10 mouse cellular contexts compared by ENCODE assay signal in genomic region chr6:82844432-82844831, GRCm38 (mm10).
DNase-seq lines count a peak whose midpoint lies in the region; ATAC-seq and TF ChIP-seq lines count a peak whose summit lies in the region.
"Had no signal": no experiment of that assay in that cellular context is flagged by ENCODE, and none has a peak within 500 bp of the region (broad histone marks: within the 10 kb centered on the region; RNA-seq: fewer than 3 reads in every experiment).

No protein-coding gene starts in this region.

- TF ChIP-seq POLR2A in ES-Bruce4 (IDR thresholded peaks at IDR 0.05; ENCODE audit: insufficient read depth, low read length): no peak
- no peak for TF ChIP-seq POLR2A in brain, embryonic 14.5 days (IDR thresholded peaks at IDR 0.05; ENCODE audit: borderline replicate concordance, extremely low read depth, insufficient read depth, insufficient read length, poor library complexity, severe bottlenecking)

- no peak overlapping the region for H3K9ac ChIP-seq in intestine, postnatal 0 days (ENCODE audit: low read depth, low read length)
- H3K9ac ChIP-seq in intestine, embryonic 15.5 days: no peak overlapping the region
- H3K9ac ChIP-seq in ES-Bruce4 (ENCODE audit: low read depth, poor library complexity, severe bottlenecking): no peak overlapping the region
- H3K9ac ChIP-seq in midbrain, postnatal 0 days (replicated peaks; ENCODE audit: low read length, poor library complexity, severe bottlenecking): no peak overlapping the region
- H3K9ac ChIP-seq: lung, embryonic 15.5 days had no signal

- no peak overlapping the region for H3K27ac ChIP-seq in intestine, postnatal 0 days (ENCODE audit: low read depth, low read length)
- H3K27ac ChIP-seq in intestine, embryonic 15.5 days: no peak overlapping the region
- H3K27ac ChIP-seq in ES-Bruce4 (ENCODE audit: insufficient read depth, low read length): no peak overlapping the region
- no peak overlapping the region for H3K27ac ChIP-seq in midbrain, postnatal 0 days (ENCODE audit: low read depth, low read length)
- H3K27ac ChIP-seq: lung, embryonic 15.5 days had no signal

- no peaks in the 10 kb centered on the region for H3K9me3 ChIP-seq in intestine, postnatal 0 days (ENCODE audit: control insufficient read depth)
- H3K9me3 ChIP-seq in intestine, embryonic 15.5 days: no peaks in the 10 kb centered on the region
- H3K9me3 ChIP-seq in ES-Bruce4 (replicated peaks; ENCODE audit: control insufficient read depth, insufficient read depth, low read length, poor library complexity, severe bottlenecking): no peaks in the 10 kb centered on the region
- H3K9me3 ChIP-seq in midbrain, postnatal 0 days (ENCODE audit: low read length): no peaks in the 10 kb centered on the region
- H3K9me3 ChIP-seq: lung, embryonic 15.5 days had no signal

- 47% methylated on average over 3 of the region's 3 CpGs for WGBS in intestine, postnatal 0 days
- WGBS in intestine, embryonic 15.5 days: 48% methylated on average over 3 of the region's 3 CpGs
- 52% methylated on average over 3 of the region's 3 CpGs for WGBS in midbrain, postnatal 0 days

- H3K4me1 ChIP-seq in intestine, postnatal 0 days (replicated peaks; ENCODE audit: control insufficient read depth, insufficient read depth, low read length): no peaks in the 10 kb centered on the region
- no peaks in the 10 kb centered on the region for H3K4me1 ChIP-seq in intestine, embryonic 15.5 days (replicated peaks)
- no peaks in the 10 kb centered on the region for H3K4me1 ChIP-seq in ES-Bruce4 (ENCODE audit: control insufficient read depth, insufficient read depth, low read length)
- no peaks in the 10 kb centered on the region for H3K4me1 ChIP-seq in midbrain, postnatal 0 days (ENCODE audit: insufficient read depth, low read length)
- H3K4me1 ChIP-seq: lung, embryonic 15.5 days had no signal

- no peak for ATAC-seq in intestine, postnatal 0 days
- no peak; the same call in 1 of the 2 replicates for ATAC-seq in intestine, embryonic 15.5 days
- ATAC-seq in midbrain, postnatal 0 days (ENCODE audit: low FRiP score): no peak
- ATAC-seq: inflammation-experienced regulatory T-cells, adult 6 months had no signal

- no peaks in the 10 kb centered on the region for H3K36me3 ChIP-seq in intestine, postnatal 0 days (ENCODE audit: control insufficient read depth, insufficient read depth)
- no peaks in the 10 kb centered on the region for H3K36me3 ChIP-seq in intestine, embryonic 15.5 days
- H3K36me3 ChIP-seq in ES-Bruce4 (ENCODE audit: control insufficient read depth, insufficient read depth, low read length, poor library complexity, severe bottlenecking): no peaks in the 10 kb centered on the region
- no peaks in the 10 kb centered on the region for H3K36me3 ChIP-seq in midbrain, postnatal 0 days (ENCODE audit: insufficient read depth, low read length)
- H3K36me3 ChIP-seq: lung, embryonic 15.5 days had no signal

- DNase-seq in brain, embryonic 14.5 days (ENCODE audit: low read depth): peak; percentile 25
- DNase-seq in midbrain, postnatal 0 days (ENCODE audit: low spot score): peak; percentile 39
- DNase-seq in spleen, postnatal 4 days (ENCODE audit: low spot score in 2 of 2): no peak
- DNase-seq in left cerebral cortex, postnatal 14 days (ENCODE audit: low spot score in 2 of 2): no peak
- no peak for DNase-seq in urinary bladder, adult 18-20 months (ENCODE audit: low spot score in 2 of 2)

- intact Hi-C loops in left cerebral cortex, postnatal 14 days (cut with DNase I): no loop called here

- no peaks in the 10 kb centered on the region for H3K27me3 ChIP-seq in intestine, postnatal 0 days (replicated peaks; ENCODE audit: control insufficient read depth, insufficient read depth, low read length)
- no peaks in the 10 kb centered on the region for H3K27me3 ChIP-seq in intestine, embryonic 15.5 days (replicated peaks)
- H3K27me3 ChIP-seq in ES-Bruce4 (ENCODE audit: control insufficient read depth, insufficient read depth, low read length, poor library complexity, severe bottlenecking): no peaks in the 10 kb centered on the region
- H3K27me3 ChIP-seq in midbrain, postnatal 0 days (ENCODE audit: insufficient read depth, low read length): no peaks in the 10 kb centered on the region
- H3K27me3 ChIP-seq: lung, embryonic 15.5 days had no signal

- no peak overlapping the region for H3K4me2 ChIP-seq in intestine, postnatal 0 days (replicated peaks; ENCODE audit: low read depth)
- no peak overlapping the region for H3K4me2 ChIP-seq in intestine, embryonic 15.5 days (replicated peaks)
- H3K4me2 ChIP-seq in midbrain, postnatal 0 days (ENCODE audit: low read depth, low read length, poor library complexity, severe bottlenecking): no peak overlapping the region
- H3K4me2 ChIP-seq: lung, embryonic 15.5 days had no signal

- TF ChIP-seq CTCF in intestine, postnatal 0 days (IDR thresholded peaks at IDR 0.05; ENCODE audit: low read depth): peak; percentile 66
- TF ChIP-seq CTCF in ES-Bruce4 (IDR thresholded peaks at IDR 0.05; ENCODE audit: low read depth, low read length): peak; percentile 35
- peak; percentile 35; the same call in 1 of the 2 replicates for TF ChIP-seq CTCF in brain, embryonic 14.5 days (IDR thresholded peaks at IDR 0.05; ENCODE audit: borderline replicate concordance, extremely low read depth, insufficient read depth, insufficient read length)
- TF ChIP-seq CTCF in midbrain, postnatal 0 days (IDR thresholded peaks at IDR 0.05): peak; percentile 55

- TF ChIP-seq EP300 in ES-Bruce4 (IDR thresholded peaks at IDR 0.05; ENCODE audit: insufficient read depth, low read depth, low read length): no peak

- H3K4me3 ChIP-seq in intestine, postnatal 0 days (ENCODE audit: low read depth, low read length): no peak overlapping the region
- no peak overlapping the region for H3K4me3 ChIP-seq in intestine, embryonic 15.5 days (replicated peaks)
- no peak overlapping the region for H3K4me3 ChIP-seq in ES-Bruce4 (ENCODE audit: low read depth, low read length)
- H3K4me3 ChIP-seq in midbrain, postnatal 0 days (ENCODE audit: low read depth, low read length): no peak overlapping the region
- H3K4me3 ChIP-seq: lung, embryonic 15.5 days had no signal

Comparison
In these comparisons a context has a peak if more than half of its experiments do, and no peak if none do; other contexts are left out.
1. DNase-seq: peak in brain, embryonic 14.5 days (single experiment) and midbrain, postnatal 0 days (single experiment); none in spleen, postnatal 4 days (0 of 2), left cerebral cortex, postnatal 14 days (0 of 2) and urinary bladder, adult 18-20 months (0 of 2).
2. Peak in every context shown above with its lines, with median percentiles within 50 percentile points of each other: CTCF ChIP-seq.